Mouse (Mus musculus): Measurements from ENCODE around the gene Olfr1029. TPM values are rescaled to one million over a fixed set of nuclear protein-coding genes. Genes with fewer than 3 reads are reported as not detected.
"Not testable (repeated sequence)": the region's sequence is repeated elsewhere in the genome, so short reads cannot be mapped to it uniquely, and the experiment has no call there.

The Olfr1029 gene
- polyA plus RNA-seq (2012; fragmentation: generic; extraction: Trizol) = not detected

- TF ChIP-seq E2F4 (IDR thresholded peaks at IDR 0.05; ENCODE audit: insufficient read depth) = no peak
- no peak for TF ChIP-seq REST (IDR thresholded peaks at IDR 0.05; ENCODE audit: insufficient read depth, insufficient read length)
- TF ChIP-seq MYOD1 (IDR thresholded peaks at IDR 0.05; ENCODE audit: control insufficient read depth in 1 of 3, insufficient read length in 2 of 3, low read depth in 2 of 3) = no peak
- Histone ChIP-seq H3K79me2 (ENCODE audit: control insufficient read depth, insufficient read depth) (no peaks in the 10 kb centered on the region), H3K4me3 (no peak within 1 kb of the TSS), H3K27me3 (ENCODE audit: control insufficient read depth, insufficient read depth, insufficient read length) (no peaks in the 10 kb centered on the region), H3K36me3 (ENCODE audit: control insufficient read depth, insufficient read depth) (no peaks in the 10 kb centered on the region), H3K4me2 (ENCODE audit: low read depth) (no peak within 1 kb of the TSS), H3ac (ENCODE audit: control insufficient read depth, insufficient read length) (no peak within 1 kb of the TSS)
Measured at GRCm38 (mm10) chr2:85973595-85973994, at the start of gene Olfr1029. Gene Olfr1029, plus strand, starts transcription at chr2:85973895.

GRCm38 (mm10) chr2:85950137-85950536, 23.6 kb upstream of the Olfr1029 start, which contains the start of gene Olfr1028:
Gene Olfr1028, plus strand, starts transcription at chr2:85950437.
- Histone ChIP-seq H3ac (ENCODE audit: control insufficient read depth, insufficient read length) (no peak within 1 kb of the TSS), H3K27me3 (ENCODE audit: control insufficient read depth, insufficient read depth, insufficient read length) (no peaks in the 10 kb centered on the region), H3K4me2 (ENCODE audit: low read depth) (no peak within 1 kb of the TSS), H3K4me3 (no peak within 1 kb of the TSS), H3K79me2 (ENCODE audit: control insufficient read depth, insufficient read depth) (no peaks in the 10 kb centered on the region), H3K36me3 (ENCODE audit: control insufficient read depth, insufficient read depth) (no peaks in the 10 kb centered on the region)
- no peak for TF ChIP-seq REST (IDR thresholded peaks at IDR 0.05; ENCODE audit: insufficient read depth, insufficient read length)
- TF ChIP-seq USF1 (IDR thresholded peaks at IDR 0.05; ENCODE audit: low read depth) = no peak
- no peak for TF ChIP-seq TCF3 (IDR thresholded peaks at IDR 0.05; ENCODE audit: insufficient read length, low read depth)
- TF ChIP-seq POLR2A (IDR thresholded peaks at IDR 0.05; ENCODE audit: insufficient read length, low read depth) = no peak
- TF ChIP-seq E2F4 (IDR thresholded peaks at IDR 0.05; ENCODE audit: insufficient read depth) = no peak
- no peak for TF ChIP-seq MYOG (IDR thresholded peaks at IDR 0.05; ENCODE audit: control insufficient read depth in 1 of 3, insufficient read depth in 1 of 3, insufficient read length in 2 of 3, low read depth in 2 of 3)
- TF ChIP-seq TCF12 (IDR thresholded peaks at IDR 0.05; ENCODE audit: insufficient read depth, poor library complexity, severe bottlenecking) = no peak
- TF ChIP-seq MAX (IDR thresholded peaks at IDR 0.05; ENCODE audit: low read depth) = no peak

GRCm38 (mm10) chr2:85978976-85979375, 5.3 kb downstream of the Olfr1029 start, which contains the start of gene Olfr1030:
Gene Olfr1030, plus strand, starts transcription at chr2:85979276.
- no peak for TF ChIP-seq REST (IDR thresholded peaks at IDR 0.05; ENCODE audit: insufficient read depth, insufficient read length)
- Histone ChIP-seq H3K4me3 (no peak within 1 kb of the TSS), H3ac (ENCODE audit: control insufficient read depth, insufficient read length) (no peak within 1 kb of the TSS), H3K4me2 (ENCODE audit: low read depth) (no peak within 1 kb of the TSS), H3K36me3 (ENCODE audit: control insufficient read depth, insufficient read depth) (no peaks in the 10 kb centered on the region), H3K27me3 (ENCODE audit: control insufficient read depth, insufficient read depth, insufficient read length) (no peaks in the 10 kb centered on the region), H3K79me2 (ENCODE audit: control insufficient read depth, insufficient read depth) (no peaks in the 10 kb centered on the region)

GRCm38 (mm10) chr2:85990004-85990403, 16.3 kb downstream of the Olfr1029 start, which contains the start of gene Olfr1031:
Gene Olfr1031, plus strand, starts transcription at chr2:85990304.
- no peak for TF ChIP-seq REST (IDR thresholded peaks at IDR 0.05; ENCODE audit: insufficient read depth, insufficient read length)
- no peak for TF ChIP-seq TCF3 (IDR thresholded peaks at IDR 0.05; ENCODE audit: insufficient read length, low read depth)
- no peak for TF ChIP-seq POLR2AphosphoS2 (IDR thresholded peaks at IDR 0.05; ENCODE audit: insufficient read length, low read depth)
- no peak for TF ChIP-seq TCF12 (IDR thresholded peaks at IDR 0.05; ENCODE audit: insufficient read depth, poor library complexity, severe bottlenecking)
- TF ChIP-seq MYOG (IDR thresholded peaks at IDR 0.05; ENCODE audit: control insufficient read depth in 1 of 3, insufficient read depth in 1 of 3, insufficient read length in 2 of 3, low read depth in 2 of 3) = no peak
- TF ChIP-seq POLR2A (IDR thresholded peaks at IDR 0.05; ENCODE audit: insufficient read length, low read depth) = no peak
- no peak for TF ChIP-seq MYOD1 (IDR thresholded peaks at IDR 0.05; ENCODE audit: control insufficient read depth in 1 of 3, insufficient read length in 2 of 3, low read depth in 2 of 3)
- TF ChIP-seq CEBPB (IDR thresholded peaks at IDR 0.05; ENCODE audit: insufficient read depth, poor library complexity, severe bottlenecking) = no peak
- TF ChIP-seq USF1 (IDR thresholded peaks at IDR 0.05; ENCODE audit: low read depth) = no peak
- TF ChIP-seq SRF (IDR thresholded peaks at IDR 0.05; ENCODE audit: control insufficient read depth, insufficient read length, low read depth) = no peak
- no peak for TF ChIP-seq MAX (IDR thresholded peaks at IDR 0.05; ENCODE audit: low read depth)
- no peak for TF ChIP-seq E2F4 (IDR thresholded peaks at IDR 0.05; ENCODE audit: insufficient read depth)
- Histone ChIP-seq H3K27me3 (ENCODE audit: control insufficient read depth, insufficient read depth, insufficient read length) (no peaks in the 10 kb centered on the region), H3K4me2 (ENCODE audit: low read depth) (no peak within 1 kb of the TSS), H3K36me3 (ENCODE audit: control insufficient read depth, insufficient read depth) (no peaks in the 10 kb centered on the region), H3ac (ENCODE audit: control insufficient read depth, insufficient read length) (no peak within 1 kb of the TSS), H3K4me3 (no peak within 1 kb of the TSS), H3K79me2 (ENCODE audit: control insufficient read depth, insufficient read depth) (no peaks in the 10 kb centered on the region)

- TF ChIP-seq MAX (IDR thresholded peaks at IDR 0.05; ENCODE audit: low read depth) (no peak), MYOD1 (IDR thresholded peaks at IDR 0.05; ENCODE audit: control insufficient read depth in 1 of 3, insufficient read length in 2 of 3, low read depth in 2 of 3) (no peak), REST (IDR thresholded peaks at IDR 0.05; ENCODE audit: insufficient read depth, insufficient read length) (no peak), CEBPB (IDR thresholded peaks at IDR 0.05; ENCODE audit: insufficient read depth, poor library complexity, severe bottlenecking) (no peak), SRF (IDR thresholded peaks at IDR 0.05; ENCODE audit: control insufficient read depth, insufficient read length, low read depth) (no peak)
- H3K79me2 ChIP-seq (ENCODE audit: control insufficient read depth, insufficient read depth) = no peaks in the 10 kb centered on the region
- no peak within 1 kb of the TSS for H3ac ChIP-seq (ENCODE audit: control insufficient read depth, insufficient read length)
- no peaks in the 10 kb centered on the region for H3K36me3 ChIP-seq (ENCODE audit: control insufficient read depth, insufficient read depth)
- no peaks in the 10 kb centered on the region for H3K27me3 ChIP-seq (ENCODE audit: control insufficient read depth, insufficient read depth, insufficient read length)
- no peak within 1 kb of the TSS for H3K4me3 ChIP-seq
- no peak within 1 kb of the TSS for H3K4me2 ChIP-seq (ENCODE audit: low read depth)
Measured at GRCm38 (mm10) chr2:86005240-86005639, 31.5 kb downstream of the Olfr1029 start, which contains the start of gene Olfr1032. Gene Olfr1032, plus strand, starts transcription at chr2:86005540.

- H3K79me2 ChIP-seq (ENCODE audit: control insufficient read depth, insufficient read depth); H3ac ChIP-seq (ENCODE audit: control insufficient read depth, insufficient read length); H3K4me3 ChIP-seq; H3K27me3 ChIP-seq (ENCODE audit: control insufficient read depth, insufficient read depth, insufficient read length); H3K36me3 ChIP-seq (ENCODE audit: control insufficient read depth, insufficient read depth): not testable (repeated sequence)
- H3K4me2 ChIP-seq (ENCODE audit: low read depth) = peak within 1 kb of the TSS; percentile 18
Measured at GRCm38 (mm10) chr2:86020406-86020805, 46.7 kb downstream of the Olfr1029 start, which contains the start of gene Olfr1033. Gene Olfr1033, plus strand, starts transcription at chr2:86020633.

GRCm38 (mm10) chr2:86021518-86021917, 47.8 kb downstream of the Olfr1029 start:
- not testable (repeated sequence) for H3ac ChIP-seq (ENCODE audit: control insufficient read depth, insufficient read length)

More at GRCm38 (mm10) chr2:86021518-86021917, 47.8 kb downstream of the Olfr1029 start:
- not testable (repeated sequence) for H3K36me3 ChIP-seq (ENCODE audit: control insufficient read depth, insufficient read depth); H3K27me3 ChIP-seq (ENCODE audit: control insufficient read depth, insufficient read depth, insufficient read length); H3K79me2 ChIP-seq (ENCODE audit: control insufficient read depth, insufficient read depth); H3K4me3 ChIP-seq; H3K4me2 ChIP-seq (ENCODE audit: low read depth)

All from myocyte (in vitro differentiated cells).